Mouse (Mus musculus) large intestine, adult 2 months (tissue): Measurements from ENCODE around the gene Elf5. TPM values are rescaled to one million over a fixed set of nuclear protein-coding genes. Genes with fewer than 3 reads are reported as not detected.

Source experiments
- DNase-seq: peaks from one replicate; pipeline ENCODE4 v3.0.0-alpha.2; 2012; ENCODE audit warnings: low read depth, low spot score
- WGBS: fragments of 180-500 bp; shearing (Covaris S2); methylation state at CpG from one replicate; pipeline ENCODE4 v1.1.7; 2018; 5-methylcytosine and 5-hydroxymethylcytosine counted together
- polyA plus RNA-seq: library from polyadenylated mRNA; depleted of rRNA; stranded (reverse); fragments of >200 nt; gene quantifications from 2 replicates; pipeline ENCODE4 v1.2.3, GENCODE M21; 2012

The Elf5 gene
- polyA plus RNA-seq, 1 experiment = 0.09 TPM

DNA sequence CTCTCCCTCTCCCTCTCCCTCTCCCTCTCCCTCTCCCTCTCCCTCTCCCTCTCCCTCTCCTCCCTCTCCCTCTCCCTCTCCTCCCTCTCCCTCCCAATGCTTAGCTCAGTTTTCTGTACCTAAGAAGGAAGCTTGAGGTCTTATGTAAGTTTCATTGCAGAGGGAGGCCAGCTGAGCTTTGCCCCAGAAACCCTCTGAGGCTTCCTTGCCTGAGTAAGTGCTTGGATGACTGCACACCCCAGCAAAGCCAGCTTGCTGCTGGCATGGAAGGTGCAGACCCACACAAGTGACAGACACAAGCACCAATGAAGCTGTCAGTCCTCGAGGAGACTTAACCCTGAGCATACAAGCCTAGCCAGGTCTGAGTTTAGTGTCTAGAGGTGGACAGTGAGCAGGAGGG, 19.2 kb downstream of the Elf5 start:
- DNase-seq = no peak
- WGBS = 13% methylated on average over 1 of the region's 1 CpGs

DNA sequence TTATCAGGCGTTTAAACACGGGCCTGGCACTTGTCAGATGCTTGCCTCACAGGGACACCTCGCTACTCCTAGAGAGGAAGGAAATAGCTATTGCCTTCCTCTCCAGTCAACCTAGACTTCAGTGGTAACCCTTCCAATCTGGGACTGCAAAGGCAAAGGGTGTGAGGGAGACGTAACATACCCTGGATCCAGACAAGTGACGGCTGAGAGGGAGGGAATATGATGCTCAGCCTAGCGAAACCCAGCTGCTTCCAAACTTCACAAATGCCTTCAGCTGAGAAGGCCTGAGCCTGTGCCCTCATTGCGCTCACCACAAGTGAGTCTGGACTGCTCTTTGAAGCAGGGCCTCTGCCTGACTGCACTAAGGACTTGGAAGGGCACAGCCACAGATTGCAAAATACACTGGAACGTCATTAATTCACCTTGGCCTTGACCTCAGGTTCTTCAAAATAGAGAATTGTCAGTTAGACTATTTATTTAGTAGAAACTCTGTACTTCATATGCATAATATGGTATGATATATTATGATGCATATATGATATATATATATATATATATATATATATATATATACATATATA, 21.3 kb downstream of the Elf5 start:
- no peak for DNase-seq
- 66% methylated on average over 8 of the region's 8 CpGs for WGBS

DNA sequence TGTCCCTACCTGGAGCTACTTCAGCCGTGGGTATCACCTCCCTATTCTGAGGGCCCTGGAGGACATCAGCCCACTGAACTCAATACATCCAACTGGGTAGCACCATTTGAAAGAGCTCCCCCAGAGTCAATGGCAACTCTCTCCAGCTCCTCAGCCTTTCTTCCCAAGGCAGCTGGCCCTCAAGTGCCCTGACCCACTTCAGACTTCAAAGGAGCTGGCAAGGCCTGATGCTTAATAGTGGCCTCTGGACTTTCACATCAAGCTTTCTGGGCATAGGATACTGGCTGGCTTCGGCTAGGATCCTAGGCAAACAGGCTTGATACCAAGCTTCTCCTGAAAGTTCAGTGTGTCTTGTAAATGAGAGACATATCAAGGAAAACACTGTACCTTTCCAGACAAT, 23.6 kb downstream of the Elf5 start:
- WGBS = 75% methylated on average over 2 of the region's 2 CpGs
- DNase-seq = no peak

DNA sequence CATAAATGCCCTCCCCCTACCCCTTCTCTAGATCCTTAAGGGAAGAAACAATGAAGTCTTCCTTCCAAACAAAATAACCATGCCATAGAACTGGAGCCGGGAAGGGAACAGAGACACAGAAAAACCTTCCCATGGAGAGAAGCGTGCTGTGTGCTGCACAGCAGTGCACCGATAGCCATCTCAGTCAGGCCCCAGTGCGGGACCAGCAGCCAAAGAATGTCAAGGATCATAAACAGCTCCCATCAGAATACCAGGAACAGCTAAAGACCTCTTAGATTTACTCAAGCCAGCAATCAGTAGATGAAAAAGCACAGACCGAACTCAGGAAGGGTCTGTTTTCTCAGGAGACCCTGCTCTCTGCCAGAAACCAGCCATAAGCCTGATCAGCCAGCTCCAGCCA, 25.0 kb downstream of the Elf5 start:
- 66% methylated on average over 5 of the region's 5 CpGs for WGBS
- DNase-seq = no peak

DNA sequence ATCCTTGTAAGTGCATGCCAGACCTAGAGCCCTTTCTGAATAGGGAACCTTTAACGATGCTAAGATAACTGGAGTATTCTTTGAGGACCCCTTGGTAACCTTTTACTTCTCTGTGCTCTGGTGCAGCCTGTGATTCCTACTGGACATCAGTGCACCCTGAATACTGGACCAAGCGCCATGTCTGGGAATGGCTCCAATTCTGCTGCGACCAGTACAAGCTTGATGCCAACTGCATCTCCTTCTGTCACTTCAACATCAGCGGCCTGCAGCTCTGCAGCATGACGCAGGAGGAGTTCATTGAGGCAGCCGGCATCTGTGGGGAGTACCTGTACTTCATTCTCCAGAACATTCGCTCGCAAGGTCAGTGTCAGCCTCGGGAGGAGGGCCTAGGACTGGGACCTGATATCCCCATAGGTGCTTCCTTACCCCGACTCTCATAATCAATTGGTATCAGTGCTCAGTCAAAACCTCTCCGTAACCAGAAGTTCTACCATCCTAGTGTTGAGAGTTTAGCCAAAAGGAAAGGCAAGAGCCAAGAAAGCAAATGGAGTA, 27.7 kb downstream of the Elf5 start:
- WGBS = 94% methylated on average over 11 of the region's 11 CpGs
- DNase-seq = no peak

DNA sequence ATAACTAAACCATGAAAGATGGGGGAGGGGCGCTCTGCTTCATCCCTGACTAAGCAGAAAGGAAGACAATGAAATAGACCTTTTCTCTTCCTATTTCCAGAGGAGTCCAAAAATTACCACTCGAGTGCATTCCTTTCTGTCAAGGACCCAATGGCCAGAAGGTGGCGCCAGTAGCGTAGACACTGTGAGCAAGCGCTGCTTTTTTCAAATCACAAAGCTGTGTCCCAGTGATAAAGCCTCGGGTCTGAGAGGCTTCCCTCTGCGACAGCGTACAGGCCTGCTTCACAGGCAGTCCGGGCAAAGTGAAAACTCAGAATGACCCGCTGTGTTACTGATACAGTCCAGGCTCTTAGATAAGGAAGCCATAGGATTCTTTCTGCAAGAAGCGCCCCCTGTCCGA, 28.2 kb downstream of the Elf5 start:
- DNase-seq = peak; percentile 36
- WGBS = 15% methylated on average over 12 of the region's 12 CpGs

DNA sequence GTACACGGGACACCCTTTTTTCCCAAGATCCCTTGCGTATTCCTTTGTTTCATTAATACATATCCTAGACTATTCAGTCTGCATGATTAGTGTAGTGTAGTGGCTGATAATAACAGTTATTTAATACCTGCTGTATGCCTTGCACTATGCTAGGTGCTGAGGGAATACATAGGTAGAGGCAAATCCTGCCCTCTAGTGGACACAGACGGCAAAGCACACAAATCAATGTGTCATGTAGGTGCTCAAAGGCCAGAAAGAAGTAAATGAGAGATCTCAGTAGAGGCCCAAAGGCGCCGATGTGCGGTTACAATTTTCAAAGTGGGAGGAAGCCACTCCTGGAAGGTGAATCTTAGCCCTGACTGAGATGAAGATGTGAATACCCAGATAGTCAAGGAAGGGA, 34.3 kb downstream of the Elf5 start:
- 55% methylated on average over 6 of the region's 6 CpGs for WGBS
- DNase-seq = no peak

DNA sequence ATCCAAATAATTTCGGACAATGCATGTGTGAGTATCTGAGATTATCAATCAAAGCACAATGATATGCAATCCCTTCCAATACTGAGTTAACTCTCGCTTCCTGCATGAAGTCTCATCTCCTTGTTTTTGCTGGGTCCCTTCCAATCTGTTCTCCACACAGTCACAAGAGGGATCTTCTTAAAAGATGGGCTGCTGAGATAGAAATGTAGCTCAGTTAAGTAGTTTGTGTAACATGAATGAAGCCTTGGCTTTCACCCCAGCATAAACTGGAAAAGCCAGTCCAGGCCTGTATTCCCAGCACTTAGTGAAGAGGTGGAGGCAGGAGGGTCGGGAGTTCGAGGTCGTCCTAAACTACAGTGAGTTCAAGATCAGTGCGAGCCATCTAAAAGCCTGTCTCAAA, 34.8 kb downstream of the Elf5 start:
- no peak for DNase-seq
- WGBS = 76% methylated on average over 6 of the region's 6 CpGs

DNA sequence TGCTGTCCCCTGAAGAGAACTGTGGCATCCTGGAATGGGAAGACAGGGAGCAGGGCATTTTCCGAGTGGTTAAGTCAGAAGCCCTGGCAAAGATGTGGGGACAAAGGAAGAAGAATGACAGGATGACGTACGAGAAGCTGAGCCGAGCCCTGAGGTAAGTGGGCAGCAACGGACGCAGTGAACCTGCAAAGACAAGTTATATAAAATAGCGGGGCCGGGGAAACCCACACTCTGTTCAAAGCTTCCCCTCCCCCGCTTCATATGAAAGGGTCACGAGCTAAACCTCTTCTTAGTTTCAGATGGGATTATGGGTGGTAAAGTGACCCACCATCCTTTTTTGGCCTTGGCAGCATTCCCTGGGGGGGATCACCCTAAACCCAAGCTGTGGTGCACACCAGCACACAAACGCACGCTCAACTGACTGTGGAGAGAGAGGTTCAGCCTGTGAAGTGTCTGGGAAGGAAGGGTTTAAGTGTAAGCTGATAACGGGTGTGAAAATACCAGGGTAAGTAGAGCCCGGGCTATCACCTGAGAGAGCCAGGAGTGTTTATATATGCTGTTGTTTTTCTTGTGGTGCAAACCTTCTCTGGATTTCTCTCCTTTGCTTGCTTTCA, 37.6 kb downstream of the Elf5 start:
- WGBS = 58% methylated on average over 14 of the region's 14 CpGs
- DNase-seq = no peak

DNA sequence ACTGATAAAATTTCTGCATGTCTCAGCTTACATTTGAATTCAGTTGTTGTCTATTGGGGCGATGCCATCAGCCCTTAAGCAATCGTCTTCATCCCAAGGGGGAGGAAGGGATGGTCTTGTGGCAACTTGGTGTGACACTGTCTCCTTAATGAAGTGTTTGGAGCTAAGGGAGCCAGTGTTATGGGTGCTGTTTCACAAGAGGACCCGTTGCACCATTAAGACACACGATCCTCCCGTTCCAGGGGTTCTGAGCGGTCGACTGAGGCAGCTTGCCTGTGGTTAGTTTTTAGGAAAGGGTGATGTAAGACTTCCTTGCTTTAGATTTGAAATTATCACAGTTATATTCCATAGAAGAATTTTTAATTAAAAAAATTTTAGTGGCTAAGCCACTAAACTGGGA, 38.3 kb downstream of the Elf5 start:
- no peak for DNase-seq
- WGBS = 81% methylated on average over 7 of the region's 7 CpGs

DNA sequence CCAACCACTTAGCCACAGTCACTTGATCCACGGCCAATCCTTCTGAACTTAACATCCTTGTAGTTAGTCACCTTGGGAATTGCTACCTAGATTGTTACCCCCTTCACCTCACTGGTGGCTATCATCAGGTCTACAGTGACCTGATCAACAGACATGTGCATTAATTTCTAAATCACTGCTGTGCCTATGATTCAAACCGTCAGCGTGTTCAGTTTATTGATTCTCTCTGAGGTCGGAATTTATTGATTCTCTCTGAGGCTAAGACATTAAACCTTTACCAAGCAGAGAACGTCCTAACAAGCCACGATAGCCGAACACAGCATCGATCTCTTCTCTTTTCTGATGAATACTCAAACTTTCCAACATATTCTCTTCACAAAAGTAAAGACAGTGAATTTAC, 38.8 kb downstream of the Elf5 start:
- DNase-seq = no peak
- WGBS = 83% methylated on average over 8 of the region's 8 CpGs

DNA sequence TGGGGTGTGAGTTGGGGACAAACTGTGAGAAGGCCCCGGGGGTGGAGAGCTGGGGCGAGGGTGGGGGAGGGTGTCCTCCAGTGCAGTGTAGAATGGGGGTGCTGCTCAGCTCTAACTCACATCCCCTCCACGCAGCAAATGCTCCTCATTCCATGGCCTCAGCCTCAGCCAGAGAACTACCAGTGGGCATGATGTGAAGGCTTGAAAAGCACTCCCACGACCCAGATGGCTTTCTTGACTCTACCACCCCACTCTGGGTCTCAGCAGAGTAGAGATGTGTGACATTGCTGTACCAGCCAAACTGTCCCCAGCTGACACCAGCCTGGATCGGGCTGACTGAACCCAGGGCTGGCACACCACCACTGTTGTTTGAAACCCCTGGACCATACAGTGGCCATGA, 41.1 kb downstream of the Elf5 start:
- no peak for DNase-seq
- 84% methylated on average over 5 of the region's 5 CpGs for WGBS

DNA sequence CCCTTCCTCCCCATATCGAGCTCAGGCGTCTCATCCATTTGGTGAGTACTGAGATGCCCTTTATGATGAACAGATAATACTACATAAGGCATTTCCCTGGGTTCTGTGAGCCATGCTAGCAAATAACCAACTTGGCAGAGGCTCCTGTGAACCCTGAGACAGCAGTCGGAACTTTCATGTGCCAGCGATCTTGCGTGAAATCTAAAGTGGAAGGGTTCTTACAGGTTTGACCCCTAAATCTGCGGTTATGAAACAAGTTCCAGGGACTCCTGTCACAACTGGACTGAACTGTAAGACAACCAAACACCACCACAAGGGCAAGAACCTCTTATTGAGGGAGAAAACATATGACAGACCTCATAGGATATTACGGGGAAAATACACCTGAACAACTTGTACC, 44.3 kb downstream of the Elf5 start:
- 96% methylated on average over 7 of the region's 7 CpGs for WGBS
- no peak for DNase-seq

DNA sequence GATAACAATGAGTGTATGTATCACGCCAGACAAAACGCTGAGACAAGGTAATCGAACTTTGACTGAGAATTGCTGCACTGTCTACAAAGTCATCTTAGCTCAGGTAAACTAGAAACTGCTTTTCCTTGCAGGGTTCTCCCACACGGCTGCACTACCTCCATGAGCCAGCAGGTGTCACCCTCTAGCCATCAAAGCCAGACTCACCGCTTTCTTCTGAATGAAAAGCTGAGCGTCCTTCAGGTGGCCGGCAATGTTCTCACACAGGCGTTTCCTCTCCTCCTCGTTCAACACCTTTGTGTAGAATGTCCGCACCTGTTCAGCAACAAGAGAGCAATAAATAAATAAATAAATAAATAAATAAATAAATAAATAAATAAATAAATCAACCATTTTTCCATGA, 45.2 kb downstream of the Elf5 start:
- peak; percentile 53 for DNase-seq
- WGBS = 8% methylated on average over 10 of the region's 10 CpGs

DNA sequence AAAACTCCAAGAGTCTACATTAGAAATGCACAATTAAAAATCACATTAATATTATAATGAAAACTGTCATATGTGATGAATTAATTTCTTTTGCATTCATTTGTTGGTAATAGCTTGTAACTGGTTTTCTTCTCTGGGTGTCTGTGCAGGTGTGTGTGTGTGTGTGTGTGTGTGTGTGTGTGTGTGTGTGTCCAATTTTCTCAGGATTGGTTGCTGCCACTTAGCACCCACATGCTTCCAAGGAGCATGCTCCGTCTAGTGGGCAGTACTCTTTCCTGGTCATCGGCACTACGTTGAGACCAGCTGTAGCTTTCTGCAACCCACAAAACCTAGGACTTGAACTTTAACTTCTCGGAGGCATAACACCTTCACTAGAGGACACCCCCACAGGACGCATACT, 45.6 kb downstream of the Elf5 start:
- 86% methylated on average over 5 of the region's 5 CpGs for WGBS
- DNase-seq = no peak

DNA sequence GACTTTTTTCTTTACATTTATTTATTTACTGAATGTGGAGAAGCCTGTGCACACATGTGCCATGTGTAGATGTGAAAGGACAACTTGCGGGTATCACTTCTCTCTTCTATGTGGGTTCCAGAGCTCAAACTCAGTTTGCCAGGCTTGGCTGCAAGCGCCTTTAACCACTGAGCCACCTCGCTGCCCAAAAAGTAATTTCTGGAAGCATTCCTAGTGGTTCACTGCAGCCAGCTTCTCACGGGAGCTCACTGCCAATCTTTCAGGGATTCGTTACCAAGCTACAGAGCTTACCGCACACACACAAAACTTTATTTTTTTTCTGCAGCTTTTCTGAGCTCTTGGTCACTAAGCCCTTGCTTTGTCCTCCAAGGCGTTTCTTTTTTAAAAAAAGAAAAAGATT, 46.1 kb downstream of the Elf5 start:
- WGBS = 92% methylated on average over 7 of the region's 7 CpGs
- DNase-seq = no peak

DNA sequence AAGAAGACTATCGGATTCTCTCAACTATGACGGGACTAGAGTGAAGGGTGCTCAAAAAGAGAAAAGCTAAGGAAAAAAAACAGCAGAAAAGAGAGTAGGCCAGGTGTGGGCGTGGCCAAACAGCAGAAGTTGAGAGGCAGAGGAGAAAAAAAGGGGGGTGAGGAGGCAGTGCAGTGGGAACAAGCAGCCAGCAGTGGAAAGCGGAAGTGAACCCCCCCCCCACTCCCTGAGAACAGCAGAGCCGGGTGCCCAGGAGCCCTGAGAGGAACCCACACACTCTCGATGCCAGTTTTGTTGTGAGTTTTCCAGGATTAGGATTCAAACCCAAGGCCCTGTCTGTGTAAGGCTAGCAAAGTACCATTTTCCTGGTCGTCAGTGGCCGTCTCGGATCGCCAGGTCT, 47.6 kb downstream of the Elf5 start:
- 89% methylated on average over 10 of the region's 10 CpGs for WGBS
- DNase-seq = no peak

DNA sequence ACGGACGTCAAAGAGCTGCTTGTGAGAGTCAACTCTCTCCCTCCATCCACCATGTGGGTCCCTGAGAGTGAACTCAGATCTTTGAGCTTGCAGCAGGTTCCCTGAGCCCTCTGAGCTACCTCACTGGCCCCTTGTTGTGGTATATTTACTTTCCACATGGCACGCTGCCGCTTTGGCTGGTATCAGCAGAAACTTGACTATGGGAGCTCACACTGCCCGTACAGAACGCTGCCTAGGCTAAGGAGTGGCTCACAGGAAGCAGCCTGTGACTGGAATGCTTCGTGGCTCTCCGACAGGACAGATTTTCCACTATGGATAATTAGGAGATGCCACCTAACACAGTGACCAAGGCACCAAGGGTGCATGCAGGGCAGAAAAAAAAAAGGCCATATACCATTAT, 49.7 kb downstream of the Elf5 start:
- WGBS = 72% methylated on average over 8 of the region's 8 CpGs
- no peak for DNase-seq

DNA sequence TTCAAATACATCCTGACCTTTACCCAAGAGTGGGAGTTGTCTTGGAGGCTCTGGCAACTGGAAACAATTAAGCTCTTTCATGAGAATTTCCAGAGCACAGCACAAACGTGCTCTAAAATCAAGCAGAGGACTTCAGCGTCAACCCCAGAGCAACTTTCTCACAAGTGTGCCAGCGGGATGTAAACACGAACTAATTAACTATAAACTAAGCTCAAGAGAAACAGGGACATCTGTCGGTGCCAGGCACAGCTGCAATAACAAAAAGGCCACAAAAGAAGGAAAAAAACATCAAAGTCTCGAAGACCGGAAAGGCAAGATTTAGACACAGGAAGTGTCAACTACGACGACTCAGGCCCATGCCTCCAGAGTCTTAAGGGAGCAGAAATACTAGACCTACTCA, 50.3 kb downstream of the Elf5 start:
- WGBS = 14% methylated on average over 9 of the region's 9 CpGs
- DNase-seq = no peak

DNA sequence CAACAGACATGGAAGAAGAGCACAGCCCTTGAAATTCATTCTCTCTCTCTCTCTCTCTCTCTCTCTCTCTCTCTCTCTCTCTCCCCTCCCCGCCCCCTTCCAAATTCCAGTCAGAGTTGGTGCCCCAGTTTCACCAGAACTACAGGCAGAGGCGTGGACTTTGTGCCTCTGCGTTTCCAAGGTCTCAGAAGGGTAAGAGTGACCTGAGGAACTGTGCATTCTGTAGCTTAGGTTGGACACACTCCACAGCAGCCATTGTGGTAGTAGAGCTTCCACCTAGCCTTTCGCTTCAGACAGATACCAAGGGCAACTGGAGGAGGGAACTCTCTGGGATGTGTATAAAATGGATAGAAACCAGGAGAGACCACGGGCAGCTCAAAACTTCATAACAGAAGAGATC, 51.3 kb downstream of the Elf5 start:
- DNase-seq = no peak
- 88% methylated on average over 5 of the region's 5 CpGs for WGBS

DNA sequence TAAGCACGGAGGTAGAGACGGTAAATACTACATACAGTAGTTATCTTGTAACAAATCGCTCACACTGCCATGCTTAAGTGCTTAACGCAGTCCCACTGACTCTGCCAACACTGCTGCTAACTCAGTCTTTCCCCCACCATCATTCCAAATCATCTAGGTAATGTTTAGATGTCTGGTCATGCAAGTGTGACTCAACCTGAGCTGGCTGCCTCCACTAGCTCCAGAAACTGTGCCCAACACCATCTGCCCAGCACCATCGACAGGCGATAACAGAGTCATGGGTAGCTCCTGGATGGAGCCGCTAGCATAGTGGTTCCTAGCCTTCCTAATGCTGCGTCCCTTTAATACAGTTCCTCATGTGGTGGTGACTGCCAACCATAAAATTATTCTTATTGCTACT, 53.0 kb downstream of the Elf5 start:
- DNase-seq = no peak
- WGBS = 95% methylated on average over 8 of the region's 8 CpGs

DNA sequence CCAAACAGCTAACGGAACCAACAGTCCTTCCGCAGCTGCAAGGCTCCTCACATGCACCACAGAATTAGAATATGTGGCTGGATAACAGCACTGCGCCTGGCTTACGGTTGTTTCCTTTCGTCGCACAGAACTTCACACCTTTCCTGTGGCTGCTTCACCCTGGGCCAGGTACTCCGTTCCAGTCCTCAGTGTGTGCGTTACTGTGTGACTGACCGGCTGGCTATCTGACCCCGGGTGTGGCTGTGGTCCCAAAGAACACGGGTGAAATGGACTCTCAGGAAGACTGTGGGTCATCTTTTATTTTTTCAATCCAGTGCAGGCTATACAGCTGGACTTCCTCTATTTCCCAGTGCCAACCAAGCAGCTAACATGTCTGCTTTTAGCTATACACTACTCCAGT, 53.9 kb downstream of the Elf5 start:
- DNase-seq = no peak
- 91% methylated on average over 11 of the region's 11 CpGs for WGBS
